Mouse (Mus musculus) liver, adult 2 months (tissue): ENCODE measurements around the gene Cdca7l. TPM values are rescaled to one million over a fixed set of nuclear protein-coding genes. Genes with fewer than 3 reads are reported as not detected.
"Not testable (repeated sequence)": the region's sequence is repeated elsewhere in the genome, so short reads cannot be mapped to it uniquely, and the experiment has no call there.

Experiments used
- DNase-seq: peaks from one replicate; pipeline ENCODE4 v3.0.0-alpha.2; 2011; ENCODE audit warnings: low read depth, low spot score; ENCODE audit errors: extremely low read depth
- H3K27ac ChIP-seq: fragments of 200-500 bp; replicated peaks from 2 replicates; pipeline ENCODE4 v1.5.1; 2012; ENCODE audit warnings: low read depth, mild to moderate bottlenecking, control low read depth, inconsistent platforms, low read length; ENCODE audit not compliant: insufficient read depth
- H3K27me3 ChIP-seq: fragments of 200-500 bp; 2 replicates; pipeline ENCODE4 v1.6.1; 2012; ENCODE audit warnings: mild to moderate bottlenecking, moderate library complexity, low read length, inconsistent platforms; ENCODE audit not compliant: control insufficient read depth, insufficient read depth
- H3K36me3 ChIP-seq: fragments of 200-500 bp; 2 replicates; pipeline ENCODE4 v1.6.1; 2012; ENCODE audit warnings: low read length, inconsistent platforms; ENCODE audit not compliant: control insufficient read depth, insufficient read depth
- H3K4me1 ChIP-seq: fragments of 200-500 bp; 2 replicates; pipeline ENCODE4 v1.6.1; 2011; ENCODE audit warnings: low read length; ENCODE audit not compliant: control insufficient read depth, insufficient read depth
- H3K4me3 ChIP-seq: fragments of 200-500 bp; 2 replicates; pipeline ENCODE4 v1.5.1; 2011; ENCODE audit warnings: low read depth, mild to moderate bottlenecking, control low read depth, low read length, moderate library complexity; ENCODE audit not compliant: insufficient read depth
- H3K79me2 ChIP-seq: fragments of 200-500 bp; 2 replicates; pipeline ENCODE4 v1.6.1; 2012; ENCODE audit warnings: inconsistent platforms, mild to moderate bottlenecking, low read length, moderate library complexity; ENCODE audit not compliant: control insufficient read depth, insufficient read depth
- H3K9ac ChIP-seq: fragments of 200-500 bp; 2 replicates; pipeline ENCODE4 v1.6.1; 2012; ENCODE audit warnings: low read depth, mild to moderate bottlenecking, control low read depth, inconsistent platforms, low read length
- CTCF ChIP-seq: fragments of 200-500 bp; IDR thresholded peaks from 2 replicates; pipeline ENCODE4 v1.5.1; 2011; ENCODE audit warnings: low read depth, low read length, control low read depth
- POLR2A ChIP-seq: fragments of 200-500 bp; IDR thresholded peaks from 2 replicates; pipeline ENCODE4 v1.6.1; 2011; ENCODE audit warnings: low read length, control low read depth; ENCODE audit not compliant: insufficient read depth; ENCODE audit errors: extremely low read depth
- WGBS: fragments of 180-500 bp; shearing (Covaris S2); methylation state at CpG from one replicate; pipeline ENCODE4 v1.1.7; 2018; 5-methylcytosine and 5-hydroxymethylcytosine counted together
- polyA plus RNA-seq: library from polyadenylated mRNA; depleted of rRNA; stranded (reverse); fragments of >200 nt; gene quantifications from 2 replicates; pipeline ENCODE4 v1.2.3, GENCODE M21; 2012
- total RNA-seq: library from RNA; depleted of rRNA; stranded (reverse); fragments of >200 nt; gene quantifications from 2 replicates; pipeline ENCODE4 v1.2.3, GENCODE M21; 2014

Gene Cdca7l
- total and polyA plus RNA-seq, 2 experiments = 0.18 to 0.65 TPM

- Histone ChIP-seq H3K36me3 (no peaks in the 10 kb centered on the region), H3K9ac (no peak overlapping the region), H3K4me1 (no peaks in the 10 kb centered on the region), H3K27me3 (no peaks in the 10 kb centered on the region), H3K4me3 (no peak overlapping the region), H3K27ac (no peak overlapping the region), H3K79me2 (no peaks in the 10 kb centered on the region)
- 93% methylated on average over 4 of the region's 4 CpGs for whole genome bisulfite sequencing
- no peak for TF ChIP-seq CTCF
- TF ChIP-seq POLR2A = no peak
- no peak for DNase-seq
Observed at GRCm38 (mm10) chr12:117867708-117868564, 63.8 kb downstream of the Cdca7l start.

- no peaks in the 10 kb centered on the region for H3K27me3 ChIP-seq
- 56% methylated on average over 5 of the region's 5 CpGs for WGBS
- no peaks in the 10 kb centered on the region for H3K4me1 ChIP-seq
- H3K36me3 ChIP-seq = no peaks in the 10 kb centered on the region
- no peak overlapping the region for H3K27ac ChIP-seq
- DNase-seq = no peak
- H3K79me2 ChIP-seq = no peaks in the 10 kb centered on the region
- TF ChIP-seq POLR2A (no peak), CTCF (no peak)
- H3K4me3 ChIP-seq = no peak overlapping the region
- no peak overlapping the region for H3K9ac ChIP-seq
Observed at GRCm38 (mm10) chr12:117872265-117872664, 68.2 kb downstream of the Cdca7l start.

- H3K4me1 ChIP-seq = no peaks in the 10 kb centered on the region
- no peak overlapping the region for H3K4me3 ChIP-seq
- no peak overlapping the region for H3K9ac ChIP-seq
- H3K36me3 ChIP-seq = no peaks in the 10 kb centered on the region
- H3K79me2 ChIP-seq = no peaks in the 10 kb centered on the region
- no peaks in the 10 kb centered on the region for H3K27me3 ChIP-seq
- DNase-seq = no peak
- no peak overlapping the region for H3K27ac ChIP-seq
- TF ChIP-seq CTCF (no peak), POLR2A (no peak)
- 94% methylated on average over 13 of the region's 13 CpGs for WGBS
Observed at GRCm38 (mm10) chr12:117878341-117878740, 74.3 kb downstream of the Cdca7l start.

GRCm38 (mm10) chr12:117884627-117885026, 80.5 kb downstream of the Cdca7l start:
- 86% methylated on average over 2 of the region's 2 CpGs for WGBS
- Histone ChIP-seq H3K4me3 (no peak overlapping the region), H3K27me3 (no peaks in the 10 kb centered on the region), H3K79me2 (no peaks in the 10 kb centered on the region), H3K36me3 (no peaks in the 10 kb centered on the region), H3K9ac (no peak overlapping the region), H3K4me1 (no peaks in the 10 kb centered on the region), H3K27ac (no peak overlapping the region)
- no peak for DNase-seq
- TF ChIP-seq CTCF (no peak), POLR2A (no peak)

- Histone ChIP-seq H3K27ac (no peak overlapping the region), H3K79me2 (no peaks in the 10 kb centered on the region), H3K27me3 (no peaks in the 10 kb centered on the region), H3K4me1 (no peaks in the 10 kb centered on the region), H3K36me3 (no peaks in the 10 kb centered on the region), H3K9ac (no peak overlapping the region), H3K4me3 (no peak overlapping the region)
- no peak for TF ChIP-seq CTCF
- no peak for TF ChIP-seq POLR2A
- WGBS = 88% methylated on average over 3 of the region's 3 CpGs
- DNase-seq = no peak
Observed at GRCm38 (mm10) chr12:117887422-117887821, 83.3 kb downstream of the Cdca7l start.

- WGBS = 75% methylated on average over 1 of the region's 4 CpGs
- H3K4me1 ChIP-seq = not testable (repeated sequence)
Observed at GRCm38 (mm10) chr12:117900798-117901197, 96.7 kb downstream of the Cdca7l start.

GRCm38 (mm10) chr12:117901352-117901751, 97.3 kb downstream of the Cdca7l start:
- H3K27ac ChIP-seq, H3K4me3 ChIP-seq, H3K27me3 ChIP-seq, DNase-seq, H3K9ac ChIP-seq, H3K36me3 ChIP-seq, H3K79me2 ChIP-seq, H3K4me1 ChIP-seq: not testable (repeated sequence)
- 69% methylated on average over 2 of the region's 4 CpGs for WGBS

More at GRCm38 (mm10) chr12:117900798-117901197, 96.7 kb downstream of the Cdca7l start:
- not testable (repeated sequence) for DNase-seq, H3K79me2 ChIP-seq, H3K27me3 ChIP-seq, H3K9ac ChIP-seq, H3K36me3 ChIP-seq, H3K27ac ChIP-seq, H3K4me3 ChIP-seq
